Comparison of ENCODE assay signal across 12 mouse cellular contexts in genomic region chr12:108152743-108153142, GRCm38 (mm10). TPM values are rescaled to one million over a fixed set of nuclear protein-coding genes. Genes with fewer than 3 reads are reported as not detected.
DNase-seq lines count a peak whose midpoint lies in the region; ATAC-seq and TF ChIP-seq lines count a peak whose summit lies in the region.
"Had no signal": no experiment of that assay in that cellular context is flagged by ENCODE, and none has a peak within 500 bp of the region (broad histone marks: within the 10 kb centered on the region; RNA-seq: fewer than 3 reads in every experiment).

No protein-coding gene starts in this region.

- no peaks in the 10 kb centered on the region for H3K27me3 ChIP-seq in heart, postnatal 0 days (ENCODE audit: control insufficient read depth, insufficient read depth, low read length)
- H3K27me3 ChIP-seq in heart, embryonic 12.5 days (replicated peaks): no peaks in the 10 kb centered on the region
- H3K27me3 ChIP-seq in midbrain, postnatal 0 days (ENCODE audit: insufficient read depth, low read length): no peaks in the 10 kb centered on the region
- no peaks in the 10 kb centered on the region for H3K27me3 ChIP-seq in midbrain, embryonic 10.5 days (ENCODE audit: low read depth, poor library complexity, severe bottlenecking)
- no peaks in the 10 kb centered on the region for H3K27me3 ChIP-seq in Patski
- H3K27me3 ChIP-seq in midbrain, embryonic 14.5 days (ENCODE audit: control insufficient read depth, insufficient read depth, low read length): no peaks in the 10 kb centered on the region

- TF ChIP-seq EP300 in heart, postnatal 0 days (IDR thresholded peaks at IDR 0.05; ENCODE audit: low read depth): no peak

- no peak overlapping the region for H3K4me3 ChIP-seq in heart, postnatal 0 days (ENCODE audit: low read depth, low read length)
- no peak overlapping the region for H3K4me3 ChIP-seq in heart, embryonic 12.5 days
- H3K4me3 ChIP-seq in midbrain, postnatal 0 days (ENCODE audit: low read depth, low read length): no peak overlapping the region
- H3K4me3 ChIP-seq in midbrain, embryonic 10.5 days: no peak overlapping the region
- no peak overlapping the region for H3K4me3 ChIP-seq in midbrain, embryonic 14.5 days (replicated peaks; ENCODE audit: low read depth, low read length)

- DNase-seq in heart, postnatal 0 days (ENCODE audit: low spot score): no peak
- DNase-seq in midbrain, postnatal 0 days (ENCODE audit: low spot score): no peak
- DNase-seq in midbrain, embryonic 10.5 days (ENCODE audit: low spot score): no peak
- no peak for DNase-seq in Patski (ENCODE audit: low read depth, low spot score)
- DNase-seq in gastrocnemius, adult 18-20 months (ENCODE audit: low spot score): no peak
- no peak for DNase-seq in midbrain, embryonic 14.5 days
- DNase-seq: heart, adult 18-20 months; heart, postnatal 4 days; kidney, adult 11 months; left cerebral cortex, postnatal 4 days had no signal

- POLR2A ChIA-PET in Patski (lab: Charles Lee): no interaction called here

- H3K9me3 ChIP-seq in heart, postnatal 0 days (replicated peaks; ENCODE audit: control insufficient read depth, low read length): no peaks in the 10 kb centered on the region
- no peaks in the 10 kb centered on the region for H3K9me3 ChIP-seq in heart, embryonic 12.5 days (replicated peaks)
- H3K9me3 ChIP-seq in midbrain, postnatal 0 days (ENCODE audit: low read length): no peaks in the 10 kb centered on the region
- no peaks in the 10 kb centered on the region for H3K9me3 ChIP-seq in midbrain, embryonic 10.5 days (replicated peaks)
- H3K9me3 ChIP-seq in midbrain, embryonic 14.5 days (ENCODE audit: control insufficient read depth, low read length): no peaks in the 10 kb centered on the region

- no peak overlapping the region for H3K27ac ChIP-seq in heart, postnatal 0 days (ENCODE audit: low read depth)
- no peak overlapping the region for H3K27ac ChIP-seq in heart, embryonic 12.5 days (ENCODE audit: poor library complexity, severe bottlenecking)
- H3K27ac ChIP-seq in midbrain, postnatal 0 days (ENCODE audit: low read depth, low read length): no peak overlapping the region
- H3K27ac ChIP-seq in midbrain, embryonic 10.5 days (replicated peaks): no peak overlapping the region
- no peak overlapping the region for H3K27ac ChIP-seq in midbrain, embryonic 14.5 days (replicated peaks; ENCODE audit: low read depth, low read length)

- 78% methylated on average over 2 of the region's 2 CpGs for WGBS in heart, postnatal 0 days
- WGBS in heart, embryonic 12.5 days: 91% methylated on average over 2 of the region's 2 CpGs
- 97% methylated on average over 2 of the region's 2 CpGs for WGBS in midbrain, postnatal 0 days
- 93% methylated on average over 2 of the region's 2 CpGs for WGBS in midbrain, embryonic 10.5 days
- 93% methylated on average over 2 of the region's 2 CpGs for WGBS in midbrain, embryonic 14.5 days

- in situ Hi-C loops in Patski (cut with MboI; ENCODE audit: low pct_unique_long_range_greater_than_20kb): no loop called here

- peak; percentile 20 for TF ChIP-seq CTCF in heart, postnatal 0 days (IDR thresholded peaks at IDR 0.05; ENCODE audit: low read depth)
- TF ChIP-seq CTCF in midbrain, postnatal 0 days (IDR thresholded peaks at IDR 0.05): peak; percentile 25; the same call in 1 of the 2 replicates
- peak; percentile 41 for TF ChIP-seq CTCF in Patski (IDR thresholded peaks at IDR 0.05)

- no peak overlapping the region for H3K9ac ChIP-seq in heart, postnatal 0 days (replicated peaks; ENCODE audit: low read depth, low read length)
- H3K9ac ChIP-seq in heart, embryonic 12.5 days: no peak overlapping the region
- no peak overlapping the region for H3K9ac ChIP-seq in midbrain, postnatal 0 days (replicated peaks; ENCODE audit: low read length, poor library complexity, severe bottlenecking)
- H3K9ac ChIP-seq in midbrain, embryonic 14.5 days (replicated peaks; ENCODE audit: low read length): no peak overlapping the region

- no peak for ATAC-seq in heart, postnatal 0 days (ENCODE audit: insufficient read depth, low read depth)
- no peak for ATAC-seq in heart, embryonic 12.5 days (ENCODE audit: insufficient number of reproducible peaks, low FRiP score)
- ATAC-seq in midbrain, postnatal 0 days (ENCODE audit: low FRiP score): no peak
- ATAC-seq in Patski: no peak
- peak; percentile 77 for ATAC-seq in megakaryocyte-erythroid progenitor cell, adult 5-6 weeks (replicated peaks; ENCODE audit: low FRiP score, low TSS enrichment, poor library complexity, severe bottlenecking)
- no peak for ATAC-seq in midbrain, embryonic 14.5 days (ENCODE audit: low FRiP score, low TSS enrichment)

- CTCF ChIA-PET in Patski (lab: Charles Lee): interaction anchor here (1.0 to 1.9 kb wide), 3 partner anchors 7 to 18 kb away, joined by 4 to 6 read pairs (median 5); no protein-coding TSS in a partner anchor

- H3K4me1 ChIP-seq in heart, postnatal 0 days (ENCODE audit: control insufficient read depth, insufficient read depth): no peaks in the 10 kb centered on the region
- H3K4me1 ChIP-seq in heart, embryonic 12.5 days (replicated peaks): peaks cover 11% of the 10 kb centered on the region
- H3K4me1 ChIP-seq in midbrain, postnatal 0 days (ENCODE audit: insufficient read depth, low read length): no peaks in the 10 kb centered on the region
- H3K4me1 ChIP-seq in midbrain, embryonic 10.5 days: no peaks in the 10 kb centered on the region
- no peaks in the 10 kb centered on the region for H3K4me1 ChIP-seq in midbrain, embryonic 14.5 days (ENCODE audit: control insufficient read depth, insufficient read depth, low read length)

- H3K36me3 ChIP-seq in heart, postnatal 0 days (replicated peaks; ENCODE audit: control insufficient read depth, insufficient read depth, low read length): peaks cover 57% of the 10 kb centered on the region
- peaks cover 51% of the 10 kb centered on the region for H3K36me3 ChIP-seq in heart, embryonic 12.5 days
- H3K36me3 ChIP-seq in midbrain, postnatal 0 days (ENCODE audit: insufficient read depth, low read length): peaks cover 26% of the 10 kb centered on the region
- peaks cover 66% of the 10 kb centered on the region for H3K36me3 ChIP-seq in midbrain, embryonic 10.5 days
- H3K36me3 ChIP-seq in midbrain, embryonic 14.5 days (ENCODE audit: control insufficient read depth, insufficient read depth, low read length): peaks cover 47% of the 10 kb centered on the region

- no peak overlapping the region for H3K4me2 ChIP-seq in heart, postnatal 0 days (ENCODE audit: low read depth, low read length)
- H3K4me2 ChIP-seq in heart, embryonic 12.5 days: no peak overlapping the region
- no peak overlapping the region for H3K4me2 ChIP-seq in midbrain, postnatal 0 days (ENCODE audit: low read depth, low read length, poor library complexity, severe bottlenecking)
- H3K4me2 ChIP-seq in midbrain, embryonic 14.5 days (ENCODE audit: low read length): no peak overlapping the region

RNA-seq across cellular contexts. Expression of gene Setd3, which starts 26.4 kb away (rescaled TPM):
- 54.8 and 61.3 TPM in 2 replicates for total RNA-seq in heart, postnatal 0 days (2014; rRNA removed; ENCODE audit: low replicate concordance)
- polyA plus RNA-seq in heart, postnatal 0 days (2015; fragmentation: Nextera tagmentation; extraction: Ambion mirVana): 54.5 and 56.2 TPM in 2 replicates
- 83.1 and 83.3 TPM in 2 replicates for polyA plus RNA-seq in heart, embryonic 12.5 days (2016; fragmentation: Nextera tagmentation; extraction: Ambion mirVana)
- 74.6 and 95.5 TPM in 2 replicates for total RNA-seq in midbrain, postnatal 0 days (2014; rRNA removed)
- polyA plus RNA-seq in midbrain, postnatal 0 days (2015; fragmentation: Nextera tagmentation; extraction: Ambion mirVana): 88.1 and 91.2 TPM in 2 replicates
- 77.8 and 77.9 TPM in 2 replicates for polyA plus RNA-seq in midbrain, embryonic 10.5 days (2016; fragmentation: Nextera tagmentation; extraction: Ambion mirVana)
- polyA plus RNA-seq in Patski (2021): 84.2 TPM
- total RNA-seq in megakaryocyte-erythroid progenitor cell, adult 5-6 weeks (2014; fragmentation: Nextera tagmentation): 58.0 and 66.0 TPM in 2 replicates
- total RNA-seq in megakaryocyte-erythroid progenitor cell, adult 5-6 weeks (2017): 83.4 and 118 TPM in 2 replicates
- 100 to 1,000 TPM; 106 to 113 TPM for total RNA-seq in gastrocnemius, adult 18-20 months (2021)
- 75.5 and 93.3 TPM in 2 replicates for polyA plus RNA-seq in midbrain, embryonic 14.5 days (2014; fragmentation: Nextera tagmentation; extraction: Ambion mirVana)

RNA-seq across cellular contexts. Expression of gene Ccnk, which starts 26.6 kb away (rescaled TPM):
- total RNA-seq in heart, postnatal 0 days (2014; rRNA removed; ENCODE audit: low replicate concordance): 4.3 and 8.2 TPM in 2 replicates
- 1.5 and 1.7 TPM in 2 replicates for polyA plus RNA-seq in heart, postnatal 0 days (2015; fragmentation: Nextera tagmentation; extraction: Ambion mirVana)
- polyA plus RNA-seq in heart, embryonic 12.5 days (2016; fragmentation: Nextera tagmentation; extraction: Ambion mirVana): 2.0 and 2.7 TPM in 2 replicates
- total RNA-seq in midbrain, postnatal 0 days (2014; rRNA removed): 12.1 and 27.6 TPM in 2 replicates
- 2.1 and 2.2 TPM in 2 replicates for polyA plus RNA-seq in midbrain, postnatal 0 days (2015; fragmentation: Nextera tagmentation; extraction: Ambion mirVana)
- 3.3 and 3.5 TPM in 2 replicates for polyA plus RNA-seq in midbrain, embryonic 10.5 days (2016; fragmentation: Nextera tagmentation; extraction: Ambion mirVana)
- polyA plus RNA-seq in Patski (2021): 26.0 TPM
- 75.0 and 84.0 TPM in 2 replicates for total RNA-seq in megakaryocyte-erythroid progenitor cell, adult 5-6 weeks (2014; fragmentation: Nextera tagmentation)
- total RNA-seq in megakaryocyte-erythroid progenitor cell, adult 5-6 weeks (2017): 7.8 and 24.5 TPM in 2 replicates
- 100 to 1,000 TPM; 127 to 147 TPM for total RNA-seq in gastrocnemius, adult 18-20 months (2021)
- polyA plus RNA-seq in midbrain, embryonic 14.5 days (2014; fragmentation: Nextera tagmentation; extraction: Ambion mirVana): 6.0 and 7.4 TPM in 2 replicates
